Mouse (Mus musculus) gastrocnemius, postnatal 10 days (tissue): ENCODE results near the gene Vnn3. TPM values are rescaled to one million over a fixed set of nuclear protein-coding genes. Genes with fewer than 3 reads are reported as not detected.
A peak's percentile ranks its signal among the peaks of the same experiment; 100 is the strongest.

Experiments used
- DNase-seq: peaks from one replicate; pipeline ENCODE4 v3.0.0; 2021; ENCODE audit warnings: mixed read lengths
- long read RNA-seq, 2 experiments: library from polyadenylated mRNA; stranded (forward); transcript quantifications; one replicate each; pipeline ENCODE4 v2.0.0; 2021
- total RNA-seq, 2 experiments: library from RNA; stranded (reverse); gene quantifications; 2 replicates each; pipeline ENCODE4 v1.2.3; 2021

Vnn3 gene
- under 1 TPM; 0.21 to 0.47 TPM for total RNA-seq
- long read RNA-seq, experiment 1, result 0 reads
- long read RNA-seq, experiment 2, result 0 reads

DNA sequence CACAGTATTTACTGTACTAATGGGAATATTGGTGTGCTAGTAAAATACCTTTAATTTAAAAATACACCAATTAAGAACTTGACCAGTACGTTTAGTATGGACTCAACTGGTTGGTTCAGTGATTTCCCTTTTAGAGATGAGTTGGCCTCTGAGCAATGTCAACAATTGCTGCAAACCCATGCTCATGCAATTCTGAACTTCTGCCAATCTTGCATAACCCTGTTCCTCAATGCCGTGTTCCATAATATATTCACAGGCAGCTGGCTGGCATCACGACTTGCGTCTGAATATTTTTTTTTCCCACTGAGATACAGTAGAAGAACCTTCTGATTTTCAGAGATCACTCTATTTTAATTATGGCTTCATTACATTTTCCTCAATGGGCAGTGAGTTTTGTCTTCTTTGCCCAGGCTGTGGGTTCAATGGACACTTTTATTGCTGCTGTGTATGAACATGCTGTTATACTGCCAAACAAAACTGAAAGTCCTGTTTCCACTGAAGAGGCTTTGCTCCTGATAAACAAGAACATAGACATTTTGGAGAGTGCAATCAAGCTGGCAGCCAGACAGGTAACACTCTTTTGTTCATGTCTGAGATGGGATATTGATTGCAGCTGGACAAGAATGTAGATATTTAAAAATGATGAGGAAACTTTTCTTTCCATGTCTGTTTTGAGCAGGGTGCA lies at the start of gene Vnn3:
TSS of gene Vnn3 (plus strand) at position 235 of the 685 bp plus-strand sequence.
- no peak for DNase-seq

- no peak for DNase-seq
Observed at GRCm38 (mm10) chr10:23802911-23803310, 48.4 kb upstream of the Vnn3 start.

GRCm38 (mm10) chr10:23804665-23805064 lies 46.6 kb upstream of the Vnn3 start:
- no peak for DNase-seq

- no peak for DNase-seq
Observed at GRCm38 (mm10) chr10:23806201-23806600, 45.1 kb upstream of the Vnn3 start.

GRCm38 (mm10) chr10:23811635-23812437 lies 39.4 kb upstream of the Vnn3 start:
- peak; percentile 78 for DNase-seq

DNA sequence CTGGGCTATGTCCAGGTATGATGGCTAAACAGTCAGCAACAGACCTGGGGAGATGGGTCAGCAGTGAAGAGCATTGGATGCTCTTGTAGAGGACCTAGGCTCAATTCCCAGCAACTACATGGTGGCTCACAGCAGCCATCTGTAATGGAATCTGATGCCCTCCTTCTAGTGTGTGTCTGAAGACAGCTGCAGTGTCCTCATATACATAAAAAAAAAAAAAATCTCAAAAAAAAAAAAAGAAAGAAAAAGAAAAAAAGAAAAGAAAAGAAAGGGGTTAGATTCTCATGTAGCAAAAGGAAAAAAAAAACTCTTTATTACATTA lies 38.9 kb upstream of the Vnn3 start:
- DNase-seq, result no peak

DNA sequence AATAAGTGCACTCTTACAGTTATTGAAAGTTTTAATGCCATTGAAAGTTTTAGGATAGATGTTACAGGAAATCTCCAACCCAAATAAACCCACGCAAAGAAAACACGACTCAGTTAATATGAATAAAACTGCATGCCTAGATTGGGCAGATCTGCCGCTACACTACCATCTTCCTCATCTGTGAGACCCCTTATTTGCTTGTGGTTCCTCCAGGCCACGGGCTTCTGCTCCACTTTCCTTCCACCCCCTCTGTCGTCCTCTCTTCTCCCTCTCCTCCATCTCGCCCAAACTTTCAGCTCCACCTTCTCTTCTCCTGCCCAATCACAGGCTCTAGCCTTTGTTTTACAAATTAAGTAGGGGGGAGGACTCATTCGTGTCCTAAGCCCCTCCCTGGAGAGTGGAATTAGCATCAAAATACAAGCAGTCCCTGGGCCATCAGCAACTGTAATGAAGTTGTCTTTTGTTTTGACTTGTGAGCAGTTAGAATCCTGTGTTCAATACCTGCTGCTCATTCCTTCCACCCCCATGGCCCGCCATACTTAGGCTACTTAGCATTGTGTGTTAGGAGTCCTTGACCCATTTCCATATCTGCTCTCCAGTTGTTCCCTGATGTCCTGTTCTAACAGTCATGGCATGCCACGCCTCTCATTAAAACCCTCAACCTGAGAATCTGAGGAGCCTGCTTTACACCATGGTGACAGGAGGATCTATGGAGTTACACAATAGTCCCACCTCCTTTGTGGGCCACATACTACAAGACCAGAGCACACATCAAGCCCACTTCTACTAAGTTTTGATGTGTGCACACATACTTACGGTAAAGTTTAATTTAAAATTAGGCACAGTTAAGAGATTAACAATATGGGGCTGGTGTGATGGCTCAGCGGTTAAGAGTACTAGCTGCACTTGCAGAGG lies 38.2 kb upstream of the Vnn3 start:
- no peak for DNase-seq

- DNase-seq, result peak; percentile 82
Observed at GRCm38 (mm10) chr10:23815168-23815567, 36.1 kb upstream of the Vnn3 start.

- DNase-seq, result no peak
Observed at GRCm38 (mm10) chr10:23816241-23816640, 35.0 kb upstream of the Vnn3 start.

DNA sequence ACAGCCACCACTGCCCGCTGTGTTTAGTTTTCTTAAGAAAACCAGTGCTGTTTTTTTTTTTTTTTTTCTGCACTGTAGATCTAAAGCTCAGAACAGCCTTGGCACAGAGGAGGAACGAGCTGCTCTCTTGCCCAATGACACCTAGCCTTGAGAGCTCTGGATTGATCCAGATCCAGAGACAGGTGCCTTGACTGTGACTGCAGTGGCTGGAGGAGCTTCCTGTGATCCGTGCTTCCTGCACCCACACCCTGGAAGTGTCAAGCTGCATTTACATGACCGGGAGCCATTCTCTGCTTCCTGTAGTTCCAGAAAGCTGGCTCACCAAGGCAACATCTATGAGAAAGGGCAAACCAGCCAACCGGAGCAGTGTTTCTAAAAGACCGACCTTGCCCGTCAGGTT lies 24.7 kb upstream of the Vnn3 start:
- no peak for DNase-seq

GRCm38 (mm10) chr10:23836003-23836964 lies 15.0 kb upstream of the Vnn3 start:
- DNase-seq, result no peak

GRCm38 (mm10) chr10:23837115-23837514 lies 14.1 kb upstream of the Vnn3 start:
- DNase-seq, result no peak

DNA sequence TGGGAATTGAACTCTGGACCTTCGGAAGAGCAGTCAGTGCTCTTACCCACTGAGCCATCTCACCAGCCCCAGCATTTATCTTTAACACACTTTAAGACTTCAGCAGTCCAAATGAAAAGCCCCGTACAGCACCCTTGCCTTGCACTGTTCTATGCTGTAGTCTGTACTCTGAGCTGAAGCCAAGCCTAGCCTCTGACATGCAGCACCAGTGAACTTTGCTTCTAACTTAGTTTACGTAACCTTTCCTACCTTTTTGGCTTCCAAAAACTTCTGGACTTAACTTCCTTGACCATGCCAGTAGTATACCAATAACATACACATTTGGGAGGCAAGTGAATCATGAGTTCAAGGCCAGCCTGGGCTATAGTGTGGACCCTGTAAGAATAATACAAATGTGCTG lies 12.4 kb upstream of the Vnn3 start:
- no peak for DNase-seq

DNA sequence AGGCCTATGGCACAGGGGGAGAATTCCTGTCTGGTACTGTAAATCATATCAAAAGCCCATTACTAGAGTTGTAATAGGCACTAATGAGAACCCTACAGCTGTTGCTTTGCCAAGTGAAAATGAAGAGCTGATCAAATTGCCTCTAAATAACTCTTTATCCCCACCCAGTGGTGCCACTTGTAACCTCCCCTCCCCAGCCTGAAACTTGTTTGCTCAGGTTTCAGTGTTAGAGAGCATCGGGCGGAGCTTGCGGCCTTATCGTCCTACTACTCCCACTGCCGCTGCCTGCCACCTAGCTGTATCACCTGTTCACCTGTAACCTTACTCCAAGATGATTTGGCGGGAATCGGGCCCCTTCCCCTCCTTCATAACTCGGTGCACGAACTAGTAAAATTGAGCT lies 11.9 kb upstream of the Vnn3 start:
- DNase-seq, result no peak

GRCm38 (mm10) chr10:23840496-23840895 lies 10.8 kb upstream of the Vnn3 start:
- no peak for DNase-seq

DNA sequence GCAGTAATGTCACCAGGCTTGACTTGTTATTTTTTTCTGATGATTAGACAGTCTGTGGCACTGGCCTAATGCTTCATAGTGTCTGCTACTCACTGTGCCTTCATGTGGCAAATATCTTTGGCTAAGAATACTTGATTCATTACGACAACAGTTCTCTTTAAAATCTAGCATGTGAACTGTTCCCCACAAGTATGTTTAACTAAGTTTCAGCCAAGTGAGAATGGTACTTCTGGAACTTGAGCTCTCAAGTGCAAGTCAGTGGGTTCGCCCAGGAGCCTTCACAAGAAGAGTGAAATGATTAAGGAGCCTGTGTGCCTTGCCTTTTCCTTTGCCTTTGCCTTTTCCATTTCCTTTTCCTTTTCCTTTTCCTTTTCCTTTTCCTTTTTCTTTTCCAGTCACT lies 834 bp downstream of the Vnn3 start:
- no peak for DNase-seq

DNA sequence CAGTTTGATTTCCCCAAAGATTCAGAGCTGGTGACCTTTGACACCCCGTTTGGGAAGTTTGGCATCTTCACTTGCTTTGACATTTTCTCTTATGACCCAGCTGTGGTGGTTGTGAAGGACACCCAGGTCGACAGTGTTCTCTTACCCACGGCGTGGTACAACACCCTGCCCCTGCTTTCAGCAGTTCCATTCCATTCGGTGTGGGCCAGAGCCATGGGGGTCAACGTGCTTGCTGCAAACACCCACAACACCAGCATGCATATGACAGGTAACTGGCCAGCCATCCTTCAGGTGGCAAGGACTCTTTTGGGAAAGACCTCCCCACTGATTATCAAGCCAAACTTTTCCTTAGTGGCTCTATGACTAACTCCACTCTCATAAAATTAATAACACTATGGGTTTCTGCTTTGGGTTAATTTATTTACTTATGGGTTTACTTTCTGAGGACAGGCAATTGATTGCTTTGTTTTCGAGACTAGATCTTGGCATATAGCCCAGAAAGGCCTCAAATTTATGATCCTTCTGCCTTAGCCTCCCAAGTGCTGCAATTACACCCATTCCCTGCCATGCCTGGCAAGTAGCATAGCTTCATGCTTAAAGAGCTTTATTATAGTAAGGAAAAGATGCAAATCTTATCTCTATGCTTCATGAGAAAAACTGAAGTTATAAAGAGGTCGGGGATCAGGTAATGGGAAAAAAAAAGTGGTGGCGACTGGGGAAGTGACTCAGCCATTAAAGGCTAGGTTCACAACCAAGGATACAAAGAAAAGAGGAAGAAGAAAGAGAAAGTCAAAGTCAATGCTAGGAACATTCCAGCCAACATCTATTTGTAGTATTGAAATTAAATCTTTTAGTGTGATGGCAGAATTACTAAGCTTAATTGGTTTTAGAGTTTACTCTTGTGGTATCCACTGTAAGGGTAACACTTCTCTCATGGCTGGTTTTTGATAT lies 13.4 kb downstream of the Vnn3 start:
- no peak for DNase-seq

DNA sequence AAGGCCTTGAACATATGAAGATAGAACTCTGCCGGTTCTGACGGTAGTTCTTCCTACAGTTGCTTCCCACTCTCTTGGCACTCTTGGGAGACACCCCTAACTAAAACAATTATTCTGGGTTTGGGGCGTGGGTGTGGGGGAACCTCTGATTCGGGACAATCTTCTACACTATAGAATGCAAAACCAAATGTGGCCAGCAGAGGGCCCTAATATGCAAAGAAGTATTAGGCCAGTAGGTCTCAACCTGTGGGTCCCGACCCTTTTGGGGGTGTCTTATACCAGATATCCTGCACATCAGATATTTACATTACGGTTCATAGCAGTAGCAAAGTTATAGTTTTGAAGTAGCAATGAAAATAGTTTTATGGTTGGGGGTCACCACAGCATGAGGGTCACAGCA lies 29.4 kb downstream of the Vnn3 start:
- DNase-seq, result peak; percentile 15

DNA sequence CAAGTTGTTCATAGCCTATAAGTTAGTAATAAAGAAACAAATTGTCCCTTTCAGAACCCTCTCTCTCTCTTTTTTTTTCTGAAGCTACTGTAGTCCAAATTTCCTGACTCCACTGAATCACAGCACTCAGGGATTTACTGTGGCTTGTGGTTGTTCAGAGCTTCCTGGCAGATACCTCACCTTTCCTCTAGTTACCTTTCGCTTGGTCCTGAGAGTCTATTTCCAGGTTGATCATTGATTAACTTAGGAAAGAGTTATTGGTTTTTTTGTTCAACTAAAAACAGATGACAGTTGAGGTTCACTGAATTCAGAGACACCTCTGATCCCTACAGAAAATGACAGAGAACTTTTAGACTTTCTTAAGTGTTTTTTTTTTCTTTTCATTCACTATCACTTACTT lies 33.6 kb downstream of the Vnn3 start:
- no peak for DNase-seq

DNA sequence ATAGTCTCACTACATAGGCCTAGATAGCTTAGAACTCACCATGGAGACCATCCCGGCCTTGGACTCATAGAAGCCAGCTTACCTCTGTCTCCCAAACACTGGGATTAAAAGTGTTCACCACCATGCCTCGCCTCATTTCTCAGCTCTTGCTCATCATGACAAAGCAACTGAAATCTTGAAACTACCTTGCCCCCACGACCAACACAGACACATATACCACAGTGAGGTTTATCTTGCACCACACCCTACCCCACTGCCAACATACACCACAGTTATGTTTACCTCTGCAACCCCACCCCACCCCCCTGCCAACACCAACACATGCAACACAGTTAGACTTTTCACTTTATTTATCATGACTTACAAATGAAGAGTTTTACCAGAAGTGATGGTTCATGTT lies 34.8 kb downstream of the Vnn3 start:
- DNase-seq, result no peak
